8 mouse cellular contexts compared by ENCODE assay signal in the genomic region with DNA sequence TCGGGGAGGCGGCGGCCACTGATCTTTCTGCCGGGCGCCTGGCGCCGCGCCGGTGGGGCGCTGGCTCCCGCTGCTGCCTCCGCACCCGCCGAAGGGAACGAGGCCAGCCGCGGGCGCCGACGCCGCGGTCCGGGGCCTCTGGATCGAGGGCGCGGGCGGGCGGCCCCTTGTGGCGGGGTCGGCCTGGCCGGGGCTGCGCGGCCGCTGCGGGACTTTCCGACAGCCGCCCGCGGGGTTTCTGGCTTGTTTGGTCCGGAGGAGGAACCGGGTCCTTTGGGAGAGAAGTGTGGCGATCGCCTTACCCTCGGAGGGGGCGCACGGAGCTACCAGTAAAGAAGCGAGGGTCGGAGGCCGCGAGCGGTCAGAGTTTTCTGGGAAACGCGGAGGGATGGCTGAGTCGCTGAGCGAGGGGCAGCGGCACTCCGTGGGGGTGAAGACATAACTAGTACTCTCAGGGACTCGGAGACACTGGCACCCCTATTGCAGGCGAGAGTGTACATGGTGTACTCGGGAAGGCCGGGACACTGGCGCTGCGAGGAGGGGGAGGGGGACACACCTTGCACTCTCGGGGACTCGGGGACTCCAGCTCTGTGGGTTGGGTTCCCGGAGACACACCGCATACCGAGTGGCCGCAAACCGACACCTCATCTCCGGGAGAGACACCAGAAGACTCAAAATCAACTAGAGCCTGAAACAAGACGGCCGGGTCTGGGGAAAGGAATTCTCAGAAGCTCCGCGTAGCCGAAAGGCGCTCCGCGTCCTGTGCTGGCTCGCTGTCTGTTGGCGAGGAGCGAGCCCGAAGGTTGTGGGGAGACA. TPM values are rescaled to one million over a fixed set of nuclear protein-coding genes. Genes with fewer than 3 reads are reported as not detected.
DNase-seq lines count a peak whose midpoint lies in the region; ATAC-seq lines count a peak whose summit lies in the region.

No protein-coding gene starts in this region.

- no peaks in the 10 kb centered on the region for H3K4me1 ChIP-seq in embryonic facial prominence, embryonic 11.5 days (ENCODE audit: control insufficient read depth, insufficient read depth, low read length)
- H3K4me1 ChIP-seq in limb, embryonic 13.5 days: peaks cover 18% of the 10 kb centered on the region
- H3K4me1 ChIP-seq in midbrain, embryonic 13.5 days (replicated peaks): peaks cover 11% of the 10 kb centered on the region

- H3K9me3 ChIP-seq in embryonic facial prominence, embryonic 11.5 days (replicated peaks; ENCODE audit: control insufficient read depth, low read length): no peaks in the 10 kb centered on the region
- no peaks in the 10 kb centered on the region for H3K9me3 ChIP-seq in limb, embryonic 13.5 days
- H3K9me3 ChIP-seq in midbrain, embryonic 13.5 days: no peaks in the 10 kb centered on the region

- H3K4me2 ChIP-seq in embryonic facial prominence, embryonic 11.5 days (ENCODE audit: low read depth, low read length): peak overlapping the region; percentile 82
- H3K4me2 ChIP-seq in limb, embryonic 13.5 days (replicated peaks): peak overlapping the region; percentile 66
- H3K4me2 ChIP-seq in midbrain, embryonic 13.5 days (replicated peaks): peak overlapping the region; percentile 79

- no peaks in the 10 kb centered on the region for H3K27me3 ChIP-seq in embryonic facial prominence, embryonic 11.5 days (ENCODE audit: control insufficient read depth, insufficient read depth, low read length)
- H3K27me3 ChIP-seq in limb, embryonic 13.5 days: peaks cover 7% of the 10 kb centered on the region; the same call in 1 of the 2 replicates
- H3K27me3 ChIP-seq in midbrain, embryonic 13.5 days: peaks cover 17% of the 10 kb centered on the region

- ATAC-seq in embryonic facial prominence, embryonic 11.5 days (replicated peaks; ENCODE audit: insufficient number of reproducible peaks, low FRiP score, low TSS enrichment, low read depth): peak; percentile 58
- peak; percentile 39 for ATAC-seq in limb, embryonic 13.5 days (ENCODE audit: low FRiP score, low read depth)
- peak; percentile 78 for ATAC-seq in midbrain, embryonic 13.5 days

- WGBS in embryonic facial prominence, embryonic 11.5 days: under 1% methylated on average over 69 of the region's 83 CpGs
- under 1% methylated on average over 75 of the region's 83 CpGs for WGBS in limb, embryonic 13.5 days
- WGBS in midbrain, embryonic 13.5 days: under 1% methylated on average over 75 of the region's 83 CpGs

- H3K9ac ChIP-seq in embryonic facial prominence, embryonic 11.5 days (replicated peaks; ENCODE audit: low read length): peak overlapping the region; percentile 67
- peak overlapping the region; percentile 79 for H3K9ac ChIP-seq in limb, embryonic 13.5 days
- peak overlapping the region; percentile 73 for H3K9ac ChIP-seq in midbrain, embryonic 13.5 days (replicated peaks)

- no peaks in the 10 kb centered on the region for H3K36me3 ChIP-seq in embryonic facial prominence, embryonic 11.5 days (replicated peaks; ENCODE audit: control insufficient read depth, insufficient read depth, low read depth, low read length)
- H3K36me3 ChIP-seq in limb, embryonic 13.5 days: no peaks in the 10 kb centered on the region
- no peaks in the 10 kb centered on the region for H3K36me3 ChIP-seq in midbrain, embryonic 13.5 days

- DNase-seq in adrenal gland, adult 8-10 months: peak; percentile 46
- peak; percentile 57 for DNase-seq in embryonic facial prominence, embryonic 11.5 days (ENCODE audit: low spot score)
- DNase-seq in heart, adult 11 months: peak; percentile 96
- peak; percentile 80 for DNase-seq in kidney, adult 18-20 months
- DNase-seq in spleen, adult 12 weeks (ENCODE audit: low spot score): peak; percentile 53
- DNase-seq in c-Kit-positive CD71-positive TER-119-positive erythroid progenitor cells, embryonic 14.5 days (ENCODE audit: low spot score): no peak

- H3K4me3 ChIP-seq in embryonic facial prominence, embryonic 11.5 days (ENCODE audit: low read depth, low read length): peak overlapping the region; percentile 72
- peak overlapping the region; percentile 72 for H3K4me3 ChIP-seq in limb, embryonic 13.5 days
- peak overlapping the region; percentile 56 for H3K4me3 ChIP-seq in midbrain, embryonic 13.5 days (replicated peaks)

- H3K27ac ChIP-seq in embryonic facial prominence, embryonic 11.5 days (replicated peaks; ENCODE audit: low read depth, low read length): no peak overlapping the region
- peak overlapping the region; percentile 34 for H3K27ac ChIP-seq in limb, embryonic 13.5 days
- H3K27ac ChIP-seq in midbrain, embryonic 13.5 days: no peak overlapping the region

RNA-seq across cellular contexts. Expression of gene Ell2, which starts 1.5 kb away (rescaled TPM):
- 10 to 100 TPM; 37.3 to 67.7 (median 50.4) TPM for total RNA-seq in adrenal gland, adult 8-10 months (2022)
- polyA plus RNA-seq in embryonic facial prominence, embryonic 11.5 days (2014; fragmentation: Nextera tagmentation; extraction: Ambion mirVana): 5.5 and 6.1 TPM in 2 replicates
- 5.9 and 6.7 TPM in 2 replicates for polyA plus RNA-seq in limb, embryonic 13.5 days (2015; fragmentation: Nextera tagmentation; extraction: Ambion mirVana)
- polyA plus RNA-seq in midbrain, embryonic 13.5 days (2015; fragmentation: Nextera tagmentation; extraction: Ambion mirVana): 2.5 and 2.8 TPM in 2 replicates
